Mouse (Mus musculus) megakaryocyte, adult 5-6 weeks (primary cell): ENCODE measurements around the gene Trir. TPM values are rescaled to one million over a fixed set of nuclear protein-coding genes. Genes with fewer than 3 reads are reported as not detected.

Experiments used
- ATAC-seq: 2 replicates; pipeline ENCODE4 v1.8.0; 2016; ENCODE audit warnings: mild to moderate bottlenecking, inconsistent platforms; ENCODE audit not compliant: poor library complexity, severe bottlenecking
- total RNA-seq, 2 experiments: library from RNA; stranded (forward) in 1 of 2; stranded (reverse) in 1 of 2; fragments of 153-499, 151-499 nt in 1 of 2; fragments of 221-1000, 200-1000 nt in 1 of 2; gene quantifications; 2 replicates each; pipeline versions ENCODE4 v1.2.3 to v1.2.4; 2015 to 2017

Gene Trir
- total RNA-seq, 2 experiments from 2014 or later: 138 to 422 TPM

GRCm38 (mm10) chr8:85035728-85036310 lies 9.2 kb downstream of the Trir start:
- ATAC-seq: no peak

- ATAC-seq: peak; percentile 21
Measured at GRCm38 (mm10) chr8:85036381-85036717, 9.7 kb downstream of the Trir start.

- peak; percentile 91 for ATAC-seq
Measured at GRCm38 (mm10) chr8:85036718-85037365, 10.2 kb downstream of the Trir start, which contains the start of gene Tnpo2. Gene Tnpo2, plus strand, starts transcription at chr8:85036915.

DNA sequence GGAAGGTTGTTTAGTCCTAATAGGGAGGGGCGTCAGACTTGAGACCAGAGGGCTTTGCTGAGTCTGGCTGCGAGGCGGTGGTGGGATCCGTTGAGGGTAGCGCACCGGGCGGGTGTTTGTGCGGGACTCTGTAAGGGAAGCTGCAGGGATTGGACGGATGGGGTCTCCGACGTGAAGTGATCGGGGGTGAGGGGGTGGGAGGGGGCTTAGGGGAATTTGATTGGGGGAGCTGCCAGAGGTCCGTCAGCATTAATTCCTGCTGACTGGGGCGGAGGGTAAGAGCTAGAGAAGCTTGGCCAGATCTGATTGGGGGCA lies 10.7 kb downstream of the Trir start:
- peak; percentile 2; the same call in 1 of the 2 replicates for ATAC-seq

DNA sequence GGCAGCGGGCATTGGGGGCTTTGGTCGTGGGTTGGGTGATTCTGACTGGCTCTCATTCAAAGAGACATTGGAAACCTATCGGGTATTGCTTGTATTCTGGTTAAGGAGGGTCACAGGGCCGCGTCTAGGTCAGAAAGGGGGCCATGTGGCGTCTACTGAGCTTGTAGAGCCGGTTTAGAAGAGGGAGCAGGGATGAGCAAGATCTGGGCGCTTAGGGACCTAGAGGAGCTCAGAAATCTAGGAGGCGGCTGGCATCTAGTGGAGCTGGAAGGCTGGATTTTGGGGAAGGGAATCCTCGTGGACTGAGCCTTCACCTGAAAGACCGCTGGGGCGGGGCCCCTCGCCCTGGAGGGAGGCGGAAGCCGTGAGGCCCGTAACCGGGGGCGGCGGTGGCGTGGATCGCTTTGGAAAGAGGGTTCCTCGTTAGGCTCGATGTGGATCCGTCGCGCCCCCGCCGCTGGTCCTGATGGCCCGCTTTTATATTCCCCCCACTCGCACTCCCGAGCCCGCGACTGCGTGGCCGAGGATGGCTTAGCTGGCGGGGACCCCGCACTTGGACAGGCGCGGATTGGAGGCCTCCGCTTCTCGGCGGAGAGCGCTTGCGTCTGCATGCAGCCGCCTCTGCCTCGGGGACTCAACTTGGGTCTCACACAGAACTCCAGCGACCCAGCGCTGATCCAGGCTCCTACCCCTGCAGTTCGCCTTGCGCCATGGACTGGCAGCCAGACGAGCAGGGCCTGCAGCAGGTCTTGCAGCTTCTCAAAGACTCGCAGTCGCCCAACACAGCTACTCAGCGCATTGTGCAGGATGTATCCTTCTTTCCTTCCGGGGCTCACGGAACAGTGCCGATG lies 11.3 kb downstream of the Trir start:
- ATAC-seq: peak; percentile 49

DNA sequence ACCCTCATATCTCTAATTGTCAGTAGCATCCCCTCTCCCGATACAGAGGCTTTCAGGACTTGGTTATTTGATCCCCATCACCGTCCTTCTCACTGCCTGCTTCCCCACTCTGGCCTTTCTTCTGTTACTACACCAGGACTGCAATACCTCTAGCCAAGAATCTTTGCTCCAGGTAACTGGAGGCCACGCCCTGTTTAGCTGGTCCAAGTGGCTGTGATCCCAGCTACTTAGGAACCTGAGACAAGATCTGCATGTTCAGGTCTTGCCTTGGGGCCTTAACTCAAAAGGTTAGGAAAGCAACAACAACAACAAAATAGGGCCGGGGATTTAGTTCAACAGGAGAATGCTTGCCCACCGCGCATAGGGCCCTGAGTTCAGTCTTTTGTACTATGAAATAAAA lies 17.0 kb downstream of the Trir start:
- ATAC-seq: no peak

GRCm38 (mm10) chr8:85057367-85057766 lies 30.7 kb downstream of the Trir start:
- no peak for ATAC-seq

- peak; percentile 95 for ATAC-seq
Measured at GRCm38 (mm10) chr8:85059879-85060616, 33.4 kb downstream of the Trir start, which contains the start of gene Fbxw9. Gene Fbxw9, plus strand, starts transcription at chr8:85060055.

DNA sequence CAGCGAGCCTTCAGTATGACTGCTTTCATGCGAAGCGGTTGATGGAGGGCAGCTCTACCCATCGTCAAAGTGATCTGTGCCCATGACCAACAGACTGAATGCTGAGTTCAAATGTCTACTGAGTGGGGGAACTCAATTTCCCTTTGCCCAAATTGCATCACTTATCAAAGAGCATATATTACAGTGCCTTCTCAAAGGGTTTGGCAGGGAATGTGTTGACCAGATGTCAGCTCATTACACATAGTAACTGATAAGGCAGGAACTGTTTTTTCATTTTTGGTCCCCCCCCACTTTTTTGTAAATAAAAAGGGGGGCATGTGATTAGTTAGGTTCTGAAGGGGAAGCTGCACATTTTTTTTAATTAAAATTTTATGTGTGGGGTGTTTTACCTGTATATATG lies 36.0 kb downstream of the Trir start:
- no peak for ATAC-seq

GRCm38 (mm10) chr8:85065213-85065612 lies 38.6 kb downstream of the Trir start:
- no peak for ATAC-seq

DNA sequence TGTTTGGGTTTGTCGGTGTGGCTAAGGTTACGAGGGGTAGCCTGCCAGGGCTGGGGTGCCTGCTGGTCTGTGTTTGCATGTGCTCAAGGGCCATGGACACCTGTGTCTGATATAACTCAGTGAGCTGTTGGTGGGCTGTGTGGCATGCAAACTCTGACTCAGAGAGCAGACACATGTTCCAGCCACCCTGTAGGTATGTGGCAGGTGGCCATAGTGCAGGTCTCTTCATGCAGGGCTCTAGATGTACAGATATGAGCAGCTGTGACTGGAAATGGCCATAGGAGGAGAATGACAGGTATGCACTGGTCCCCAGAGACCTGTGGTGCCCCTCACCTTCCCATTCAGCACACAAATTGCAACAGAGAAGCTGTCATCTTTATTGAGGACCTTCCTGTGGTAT lies 40.5 kb downstream of the Trir start:
- no peak for ATAC-seq

GRCm38 (mm10) chr8:85067982-85068381 lies 41.4 kb downstream of the Trir start, which contains the start of gene Gm5741:
Gene Gm5741, minus strand, starts transcription at chr8:85067982.
- no peak for ATAC-seq

DNA sequence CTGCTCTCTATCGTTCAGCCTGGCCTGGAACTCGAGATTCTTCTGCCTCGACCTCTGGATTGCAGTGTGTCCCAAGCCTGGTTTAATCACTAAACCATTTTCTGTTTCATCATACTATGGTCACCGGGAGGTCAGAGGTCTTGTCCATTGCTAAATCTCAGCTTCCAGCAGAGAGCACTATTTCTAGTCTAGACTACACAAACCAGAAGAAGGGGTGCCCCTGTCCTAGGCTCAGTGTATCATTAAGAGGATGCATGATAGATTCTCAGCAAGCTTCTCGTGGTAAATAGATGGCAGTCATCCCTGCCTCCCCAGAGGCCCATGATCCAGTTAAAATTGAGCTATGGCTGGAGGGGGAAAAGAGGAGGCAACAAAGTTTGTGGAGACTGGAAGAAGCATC lies 44.4 kb downstream of the Trir start:
- ATAC-seq: peak; percentile 6; the same call in 1 of the 2 replicates

DNA sequence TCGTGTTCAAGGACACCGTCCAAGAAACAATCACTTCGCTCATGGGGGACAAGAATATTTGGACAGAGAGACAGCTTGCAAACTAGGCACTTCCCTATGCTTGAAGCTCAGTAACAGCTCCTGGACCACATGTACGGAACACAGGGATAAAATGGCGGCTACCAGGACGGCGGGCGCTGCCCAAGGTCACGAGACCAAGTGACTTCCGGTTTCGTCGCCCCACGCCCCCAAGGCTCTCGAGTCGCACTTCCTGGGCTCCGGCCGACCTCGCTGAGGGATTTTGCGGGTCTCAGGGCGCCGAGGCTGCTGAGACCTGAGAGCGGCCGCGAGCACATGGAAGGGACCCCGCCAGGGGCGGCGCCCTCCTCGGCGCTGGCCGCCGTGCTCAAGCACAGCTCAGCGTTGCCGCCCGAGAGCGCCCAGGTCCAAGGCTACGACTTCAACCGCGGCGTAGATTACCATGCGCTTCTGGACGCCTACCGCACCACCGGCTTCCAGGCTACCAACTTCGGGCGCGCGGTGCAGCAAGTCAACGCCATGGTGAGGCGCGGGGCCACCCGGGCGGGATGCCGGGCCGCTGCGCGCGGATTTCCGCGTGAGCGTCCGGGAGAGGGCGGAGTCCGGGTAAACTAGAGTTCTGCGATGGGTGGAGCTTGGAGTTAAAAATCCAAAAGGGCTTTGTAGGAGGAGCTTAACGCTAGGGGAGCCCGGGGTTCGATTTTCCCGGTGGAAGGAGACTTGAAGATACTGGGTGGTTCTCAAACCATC lies 45.1 kb downstream of the Trir start, which contains the start of gene Dhps:
TSS of gene Dhps (plus strand) at position 244 of the 768 bp plus-strand sequence.
- peak; percentile 95 for ATAC-seq

DNA sequence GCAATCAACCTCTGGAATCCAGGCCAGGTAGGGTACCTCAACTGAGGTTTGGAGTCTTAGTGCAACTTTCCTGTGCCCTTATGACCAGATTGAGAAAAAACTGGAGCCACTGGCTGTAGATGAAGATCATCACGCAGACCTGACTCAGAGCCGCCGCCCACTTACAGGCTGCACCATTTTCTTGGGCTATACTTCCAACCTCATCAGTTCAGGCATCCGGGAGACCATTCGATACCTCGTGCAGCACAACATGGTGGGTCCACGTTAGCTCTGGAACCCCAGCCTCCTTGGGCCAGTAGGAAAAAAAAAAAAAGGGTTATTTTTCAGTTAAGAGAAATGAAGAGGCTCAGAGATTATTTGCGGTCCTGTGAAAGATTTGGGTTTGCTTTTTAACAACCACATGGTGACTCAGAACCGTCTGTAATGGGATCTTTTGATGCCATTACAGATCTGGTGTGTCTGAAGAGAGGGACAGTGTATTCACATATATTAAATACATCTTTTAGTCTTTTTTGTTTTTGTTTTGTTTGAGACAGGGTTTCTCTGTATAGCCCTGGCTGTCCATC lies 45.8 kb downstream of the Trir start:
- ATAC-seq: no peak

DNA sequence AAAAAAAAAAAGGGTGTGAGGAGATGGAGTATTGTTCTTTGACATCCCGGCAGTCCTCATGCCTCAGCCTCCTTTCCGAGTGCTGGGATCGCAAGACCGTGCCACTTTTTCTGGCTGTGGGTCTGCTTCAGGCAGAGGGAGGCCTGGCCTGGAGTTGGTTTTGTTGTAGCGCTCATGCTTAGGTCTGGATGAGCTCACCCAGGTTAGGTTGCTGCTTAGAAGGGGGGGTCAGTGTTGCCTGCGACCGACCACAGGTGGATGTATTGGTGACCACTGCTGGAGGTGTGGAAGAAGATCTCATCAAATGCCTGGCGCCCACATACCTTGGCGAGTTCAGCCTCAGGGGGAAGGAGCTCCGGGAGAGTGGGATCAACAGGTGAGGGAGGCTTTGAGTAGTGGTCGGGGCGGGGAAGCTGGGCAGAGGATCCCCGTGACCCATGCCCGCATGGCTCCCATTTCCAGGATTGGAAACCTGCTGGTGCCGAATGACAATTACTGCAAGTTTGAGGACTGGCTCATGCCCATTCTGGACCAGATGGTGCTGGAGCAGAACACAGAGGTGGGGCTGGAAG lies 46.5 kb downstream of the Trir start:
- ATAC-seq: no peak

GRCm38 (mm10) chr8:85074167-85074566 lies 47.5 kb downstream of the Trir start:
- no peak for ATAC-seq

- ATAC-seq: no peak
Measured at GRCm38 (mm10) chr8:85074617-85075016, 48.0 kb downstream of the Trir start.

GRCm38 (mm10) chr8:85076001-85076400 lies 49.4 kb downstream of the Trir start:
- no peak for ATAC-seq

GRCm38 (mm10) chr8:85076993-85077392 lies 50.4 kb downstream of the Trir start:
- ATAC-seq: peak; percentile 59
